Mouse (Mus musculus): ENCODE data around the gene Kif3b.

GRCm38 (mm10) chr2:153283919-153284318, 7.3 kb upstream of the Kif3b start:
- TF ChIP-seq CTCF (IDR thresholded peaks at IDR 0.05; ENCODE audit: extremely low read depth, insufficient read length, insufficient replicate concordance, low read depth, low read length), result no peak
- no peak for TF ChIP-seq POLR2A (IDR thresholded peaks at IDR 0.05; ENCODE audit: low read depth, low read length)

All from small intestine, adult 2 months (tissue).